Mouse (Mus musculus) thymus, adult 18-20 months (tissue): Measurements from ENCODE around the gene Ang.

Experiments
- DNase-seq, 2 experiments: peaks; one replicate each; pipeline ENCODE4 v3.0.0; 2022; ENCODE audit warnings: mixed read lengths in 2 of 2

The Ang gene

GRCm38 (mm10) chr14:51090921-51091900 lies at the start of gene Ang, which contains the start of gene Rnase4:
Gene Ang, plus strand, starts transcription at chr14:51091150.
Gene Rnase4, plus strand, starts transcription at chr14:51091077.
- DNase-seq = peak; percentile 25 to 38

- no peak for DNase-seq
Measured at GRCm38 (mm10) chr14:51041769-51042168, 49.2 kb upstream of the Ang start, which contains the start of gene Rnase9. Gene Rnase9, minus strand, starts transcription at chr14:51041869.

GRCm38 (mm10) chr14:51047846-51048245 lies 43.1 kb upstream of the Ang start:
- DNase-seq = no peak

GRCm38 (mm10) chr14:51050063-51050462 lies 40.9 kb upstream of the Ang start, which contains the start of gene Rnase11:
Gene Rnase11, minus strand, starts transcription at chr14:51050163.
- no peak for DNase-seq

GRCm38 (mm10) chr14:51051941-51052340 lies 39.0 kb upstream of the Ang start:
- no peak for DNase-seq

GRCm38 (mm10) chr14:51053176-51053575 lies 37.8 kb upstream of the Ang start:
- DNase-seq = no peak

GRCm38 (mm10) chr14:51054243-51055237 lies 36.4 kb upstream of the Ang start:
- no peak for DNase-seq

- DNase-seq = no peak
Measured at GRCm38 (mm10) chr14:51057401-51057831, 33.5 kb upstream of the Ang start, which contains the start of gene Rnase12. Gene Rnase12, minus strand, starts transcription at chr14:51057661.

- DNase-seq = no peak
Measured at GRCm38 (mm10) chr14:51060761-51061160, 30.2 kb upstream of the Ang start.

- no peak for DNase-seq
Measured at GRCm38 (mm10) chr14:51068956-51069355, 22.0 kb upstream of the Ang start.

GRCm38 (mm10) chr14:51069617-51070016 lies 21.3 kb upstream of the Ang start:
- no peak for DNase-seq

- DNase-seq = no peak
Measured at GRCm38 (mm10) chr14:51074335-51074734, 16.6 kb upstream of the Ang start, which contains the start of gene Olfr750. Gene Olfr750, minus strand, starts transcription at chr14:51074435.

GRCm38 (mm10) chr14:51079180-51079579 lies 11.8 kb upstream of the Ang start:
- DNase-seq = no peak

GRCm38 (mm10) chr14:51081035-51081434 lies 9.9 kb upstream of the Ang start:
- no peak for DNase-seq

- peak in 1 of 2 experiments; percentile 46 for DNase-seq
Measured at GRCm38 (mm10) chr14:51082599-51083581, 8.1 kb upstream of the Ang start.

- DNase-seq = no peak
Measured at GRCm38 (mm10) chr14:51083805-51084204, 7.1 kb upstream of the Ang start.

GRCm38 (mm10) chr14:51085086-51085485 lies 5.9 kb upstream of the Ang start:
- no peak for DNase-seq

- DNase-seq = no peak
Measured at GRCm38 (mm10) chr14:51085911-51086310, 5.0 kb upstream of the Ang start.

- no peak for DNase-seq
Measured at GRCm38 (mm10) chr14:51087762-51088161, 3.2 kb upstream of the Ang start.

GRCm38 (mm10) chr14:51088166-51088969 lies 2.6 kb upstream of the Ang start:
- DNase-seq = peak; percentile 61 to 75
